Mouse (Mus musculus): ENCODE results near the gene Gm21739.
"Not testable (repeated sequence)": the region's sequence is repeated elsewhere in the genome, so short reads cannot be mapped to it uniquely, and the experiment has no call there.

Gene Gm21739

GRCm38 (mm10) chrY:44264344-44264743 is at the start of gene Gm21739:
TSS of gene Gm21739 (minus strand) at chrY:44264444.
- DNase-seq (ENCODE audit: low spot score): not testable (repeated sequence)

Data from ovary, postnatal 14 days (tissue).